Mouse (Mus musculus) heart, embryonic 15.5 days (tissue): ENCODE results near the gene Clec2d. TPM values are rescaled to one million over a fixed set of nuclear protein-coding genes. Genes with fewer than 3 reads are reported as not detected.

Source experiments
- microRNA-seq: library from miRNA; unstranded; fragments of <30 nt; microRNA quantifications from one replicate; pipeline ENCODE4, GENCODE M21; 2016
- polyA plus RNA-seq: library from polyadenylated mRNA; unstranded; fragments of >200 nt; fragmentation: Nextera tagmentation; extraction: Ambion mirVana; gene quantifications from 2 replicates; pipeline ENCODE4 v1.2.1, GENCODE M21; 2015

The Clec2d gene
- polyA plus RNA-seq, 1 experiment from 2014 or later = 0.37 TPM

Small RNA genes within 50 kb of the gene (microRNA-seq; reads per million reads assigned to microRNA genes)
- not detected for gene Gm27514

Other genes starting within 250 kb of the Clec2d start
- not detected in 2 replicates for gene Clec2g, start 246.2 kb upstream of the Clec2d start, polyA plus RNA-seq
- gene Klrb1f, start 134.7 kb upstream of the Clec2d start, polyA plus RNA-seq = 0.14 and 0.15 TPM in 2 replicates
- gene Clec2e, start 79.7 kb upstream of the Clec2d start, polyA plus RNA-seq = not detected in 2 replicates
- 0.10 and 0.70 TPM in 2 replicates for gene Cd69, start 94.8 kb downstream of the Clec2d start, polyA plus RNA-seq
- not detected in 2 replicates for gene 4922502D21Rik, start 151.2 kb downstream of the Clec2d start, polyA plus RNA-seq
- 0.60 and 1.6 TPM in 2 replicates for gene Clec12a, start 162.1 kb downstream of the Clec2d start, polyA plus RNA-seq
- gene Clec12b, start 205.3 kb downstream of the Clec2d start, polyA plus RNA-seq = 0.09 TPM in 1 of 2 replicates, not detected in the other
- gene Clec1b, start 216.7 kb downstream of the Clec2d start, polyA plus RNA-seq = 4.7 and 5.1 TPM in 2 replicates
- 0.28 and 0.35 TPM in 2 replicates for gene Clec9a, start 228.2 kb downstream of the Clec2d start, polyA plus RNA-seq